Comparison of ENCODE assay signal across 8 mouse cellular contexts in genomic region chr7:101679591-101679990, GRCm38 (mm10). TPM values are rescaled to one million over a fixed set of nuclear protein-coding genes. Genes with fewer than 3 reads are reported as not detected.
A peak's percentile ranks its signal among the peaks of the same experiment; 100 is the strongest.
DNase-seq lines count a peak whose midpoint lies in the region; ATAC-seq and TF ChIP-seq lines count a peak whose summit lies in the region.

No protein-coding gene starts in this region.

- 10% methylated on average over 7 of the region's 7 CpGs for WGBS in hindbrain, embryonic 12.5 days
- 19% methylated on average over 7 of the region's 7 CpGs for WGBS in lung, postnatal 0 days

- peak; percentile 22; the same call in 1 of the 2 replicates for ATAC-seq in G1E (ENCODE audit: extremely low read depth, insufficient number of reproducible peaks, low FRiP score, poor library complexity, severe bottlenecking)
- ATAC-seq in hindbrain, embryonic 12.5 days (ENCODE audit: low FRiP score), result peak; percentile 83
- ATAC-seq in lung, postnatal 0 days, result peak; percentile 86

- peak; percentile 49 for DNase-seq in G1E (ENCODE audit: low spot score)
- DNase-seq in cerebellum, adult 9-11 months, result peak; percentile 79
- DNase-seq in frontal cortex, postnatal 14 days (ENCODE audit: low spot score in 2 of 2), result peak; percentile 45 to 73
- DNase-seq in layer of hippocampus, adult 9-11 months, result peak; percentile 77
- DNase-seq in lung, postnatal 0 days (ENCODE audit: low spot score), result peak; percentile 81
- DNase-seq in ovary, postnatal 36 days (ENCODE audit: low spot score), result peak; percentile 82
- peak; percentile 49 to 75 for DNase-seq in thymus, postnatal 10 days (ENCODE audit: low spot score in 2 of 2)

- H3K27ac ChIP-seq in hindbrain, embryonic 12.5 days, result no peak overlapping the region
- no peak overlapping the region for H3K27ac ChIP-seq in lung, postnatal 0 days (ENCODE audit: low read length)

- no peak for TF ChIP-seq EP300 in lung, postnatal 0 days (IDR thresholded peaks at IDR 0.05)

- no peak overlapping the region for H3K9ac ChIP-seq in hindbrain, embryonic 12.5 days
- H3K9ac ChIP-seq in lung, postnatal 0 days (replicated peaks; ENCODE audit: low read depth), result no peak overlapping the region

- no peaks in the 10 kb centered on the region for H3K9me3 ChIP-seq in G1E (replicated peaks)
- no peaks in the 10 kb centered on the region for H3K9me3 ChIP-seq in hindbrain, embryonic 12.5 days (replicated peaks)
- H3K9me3 ChIP-seq in lung, postnatal 0 days (ENCODE audit: low read length), result no peaks in the 10 kb centered on the region

- no peaks in the 10 kb centered on the region for H3K27me3 ChIP-seq in G1E (ENCODE audit: insufficient read depth, low read length)
- H3K27me3 ChIP-seq in hindbrain, embryonic 12.5 days, result no peaks in the 10 kb centered on the region
- H3K27me3 ChIP-seq in lung, postnatal 0 days (replicated peaks; ENCODE audit: insufficient read depth, low read length), result no peaks in the 10 kb centered on the region

- no peak overlapping the region for H3K4me2 ChIP-seq in hindbrain, embryonic 12.5 days (replicated peaks)
- no peak overlapping the region for H3K4me2 ChIP-seq in lung, postnatal 0 days (replicated peaks; ENCODE audit: low read depth, low read length)

- H3K4me1 ChIP-seq in G1E (ENCODE audit: insufficient read depth, low read depth, low read length), result peaks cover 18% of the 10 kb centered on the region
- H3K4me1 ChIP-seq in hindbrain, embryonic 12.5 days, result peaks cover 43% of the 10 kb centered on the region
- no peaks in the 10 kb centered on the region for H3K4me1 ChIP-seq in lung, postnatal 0 days (ENCODE audit: insufficient read depth, low read depth, low read length)

- H3K36me3 ChIP-seq in G1E (replicated peaks), result peaks cover 43% of the 10 kb centered on the region
- no peaks in the 10 kb centered on the region for H3K36me3 ChIP-seq in hindbrain, embryonic 12.5 days
- no peaks in the 10 kb centered on the region for H3K36me3 ChIP-seq in lung, postnatal 0 days (ENCODE audit: insufficient read depth, low read length)

- no peak overlapping the region for H3K4me3 ChIP-seq in G1E (ENCODE audit: low read depth, low read length)
- no peak overlapping the region for H3K4me3 ChIP-seq in hindbrain, embryonic 12.5 days
- H3K4me3 ChIP-seq in lung, postnatal 0 days (ENCODE audit: low read depth, low read length), result no peak overlapping the region

- peak; percentile 40 for TF ChIP-seq CTCF in G1E (IDR thresholded peaks at IDR 0.05; ENCODE audit: low read depth, low read length)
- peak; percentile 91 for TF ChIP-seq CTCF in lung, postnatal 0 days (IDR thresholded peaks at IDR 0.05)

RNA-seq across cellular contexts. Expression of gene Clpb, which starts 16.2 kb away (rescaled TPM):
- total RNA-seq in G1E (2014; fragmentation: Nextera tagmentation) (17.5 and 25.6 TPM in 2 replicates), G1E (2017) (23.1 and 29.9 TPM in 2 replicates)
- 20.2 and 30.2 TPM in 2 replicates for polyA plus RNA-seq in G1E (2012)
- 37.8 and 38.4 TPM in 2 replicates for polyA plus RNA-seq in hindbrain, embryonic 12.5 days (2016; fragmentation: Nextera tagmentation; extraction: Ambion mirVana)
- 21.1 and 23.4 TPM in 2 replicates for polyA plus RNA-seq in lung, postnatal 0 days (2015; fragmentation: Nextera tagmentation; extraction: Ambion mirVana)

Comparison
In these comparisons a context has a peak if more than half of its experiments do, and no peak if none do; other contexts are left out.
1. ATAC-seq: peak in every context shown above with its lines; median percentile 86 in lung, postnatal 0 days; 83 in hindbrain, embryonic 12.5 days; 22 in G1E.